Mouse (Mus musculus) kidney, embryonic 16.5 days (tissue): Measurements from ENCODE around the gene Glis3. TPM values are rescaled to one million over a fixed set of nuclear protein-coding genes. Genes with fewer than 3 reads are reported as not detected.

Source experiments
- ATAC-seq: fragments of 200-750 bp; cut with Nextera tagmentation; 2 replicates; pipeline ENCODE4 v1.8.0; 2017; ENCODE audit warnings: moderate TSS enrichment; ENCODE audit not compliant: low FRiP score, low TSS enrichment
- H3K27ac ChIP-seq: fragments of 300-500 bp; sonication (generic); 2 replicates; pipeline ENCODE4 v1.5.1; 2014; ENCODE audit warnings: low read length
- H3K27me3 ChIP-seq: fragments of 300-500 bp; sonication (generic); 2 replicates; pipeline ENCODE4 v1.6.1; 2014; ENCODE audit warnings: low read length, control low read depth, mixed read lengths; ENCODE audit not compliant: insufficient read depth
- H3K36me3 ChIP-seq: fragments of 300-500 bp; sonication (generic); 2 replicates; pipeline ENCODE4 v1.6.1; 2014; ENCODE audit warnings: low read length, control low read depth, mixed read lengths; ENCODE audit not compliant: insufficient read depth
- H3K4me1 ChIP-seq: fragments of 300-500 bp; sonication (generic); 2 replicates; pipeline ENCODE4 v1.6.1; 2014; ENCODE audit warnings: low read length, control low read depth, mixed read lengths; ENCODE audit not compliant: insufficient read depth
- H3K4me2 ChIP-seq: fragments of 300-500 bp; sonication (generic); replicated peaks from 2 replicates; pipeline ENCODE4 v1.6.1; 2014; ENCODE audit warnings: low read depth, low read length
- H3K4me3 ChIP-seq: fragments of 300-500 bp; sonication (generic); 2 replicates; pipeline ENCODE4 v1.5.1; 2014; ENCODE audit warnings: mild to moderate bottlenecking, low read length
- H3K9ac ChIP-seq: fragments of 300-500 bp; sonication (generic); replicated peaks from 2 replicates; pipeline ENCODE4 v1.6.1; 2014; ENCODE audit warnings: low read length
- H3K9me3 ChIP-seq: fragments of 300-500 bp; sonication (generic); 2 replicates; pipeline ENCODE4 v1.6.1; 2016; ENCODE audit warnings: low read length, control low read depth
- WGBS: fragments of 180-500 bp; shearing (Covaris S2); extraction: QIAGEN DNeasy Blood & Tissue Kit; methylation state at CpG from one replicate; pipeline ENCODE4 v1.1.7; 2014; 5-methylcytosine and 5-hydroxymethylcytosine counted together
- polyA plus RNA-seq: library from polyadenylated mRNA; unstranded; fragments of >200 nt; fragmentation: Nextera tagmentation; extraction: Ambion mirVana; gene quantifications from 2 replicates; pipeline ENCODE4 v1.2.1, GENCODE M21; 2015

Glis3 gene
- polyA plus RNA-seq, 1 experiment from 2014 or later = 9.0 TPM

DNA sequence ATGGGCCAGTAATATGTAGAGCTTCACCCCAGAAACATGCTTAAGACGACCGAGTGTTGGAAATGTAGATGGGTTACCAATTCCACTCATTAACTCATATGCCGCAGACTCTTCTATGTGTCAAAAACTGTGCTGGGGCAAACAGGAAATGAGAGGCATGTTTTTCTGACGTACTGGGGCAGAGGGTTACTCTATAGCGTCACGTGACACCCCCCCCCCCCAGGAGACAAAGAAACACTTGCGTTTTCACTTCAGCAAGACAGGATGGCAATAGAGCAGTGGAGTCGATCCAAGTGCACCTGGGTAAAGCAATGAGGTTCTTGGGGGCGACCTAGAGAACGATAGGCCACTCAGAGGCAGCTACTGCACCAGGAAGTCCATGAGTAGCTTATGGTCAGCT, 67.6 kb downstream of the Glis3 start:
- no peaks in the 10 kb centered on the region for H3K27me3 ChIP-seq
- WGBS = 81% methylated on average over 10 of the region's 10 CpGs
- no peaks in the 10 kb centered on the region for H3K9me3 ChIP-seq
- H3K4me1 ChIP-seq = no peaks in the 10 kb centered on the region
- H3K27ac ChIP-seq = no peak overlapping the region
- H3K9ac ChIP-seq = no peak overlapping the region
- H3K36me3 ChIP-seq = no peaks in the 10 kb centered on the region
- no peak overlapping the region for H3K4me3 ChIP-seq
- no peak for ATAC-seq
- no peak overlapping the region for H3K4me2 ChIP-seq

DNA sequence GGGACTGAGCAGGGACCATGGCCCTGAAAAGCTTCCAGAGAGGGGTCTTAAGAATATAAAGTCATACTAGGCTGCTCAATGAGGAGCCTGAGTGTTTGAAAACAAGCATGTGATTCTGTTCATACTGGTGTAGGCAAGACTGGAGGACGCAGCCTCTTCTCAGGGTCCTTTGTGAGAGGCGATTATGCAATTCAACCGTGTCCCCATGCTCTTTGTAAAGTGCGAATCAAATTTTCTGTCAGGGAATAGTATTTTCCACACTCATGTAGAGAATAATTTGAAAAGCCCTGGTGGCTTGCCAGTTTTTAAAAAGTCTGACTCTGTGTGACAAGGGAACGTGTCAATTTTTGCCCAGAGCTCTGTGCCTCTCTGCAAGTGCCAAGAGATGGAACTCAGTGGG, 71.1 kb downstream of the Glis3 start:
- Histone ChIP-seq H3K27ac (no peak overlapping the region), H3K27me3 (no peaks in the 10 kb centered on the region), H3K9ac (no peak overlapping the region), H3K9me3 (no peaks in the 10 kb centered on the region), H3K36me3 (no peaks in the 10 kb centered on the region), H3K4me3 (no peak overlapping the region), H3K4me1 (no peaks in the 10 kb centered on the region), H3K4me2 (no peak overlapping the region)
- 84% methylated on average over 5 of the region's 5 CpGs for WGBS
- no peak for ATAC-seq

GRCm38 (mm10) chr19:28608277-28608676, 71.6 kb downstream of the Glis3 start:
- H3K36me3 ChIP-seq = no peaks in the 10 kb centered on the region
- H3K4me2 ChIP-seq = no peak overlapping the region
- 69% methylated on average over 6 of the region's 6 CpGs for WGBS
- no peaks in the 10 kb centered on the region for H3K9me3 ChIP-seq
- H3K27ac ChIP-seq = no peak overlapping the region
- ATAC-seq = no peak; the same call in 1 of the 2 replicates
- H3K4me3 ChIP-seq = no peak overlapping the region
- no peaks in the 10 kb centered on the region for H3K27me3 ChIP-seq
- no peaks in the 10 kb centered on the region for H3K4me1 ChIP-seq
- no peak overlapping the region for H3K9ac ChIP-seq

DNA sequence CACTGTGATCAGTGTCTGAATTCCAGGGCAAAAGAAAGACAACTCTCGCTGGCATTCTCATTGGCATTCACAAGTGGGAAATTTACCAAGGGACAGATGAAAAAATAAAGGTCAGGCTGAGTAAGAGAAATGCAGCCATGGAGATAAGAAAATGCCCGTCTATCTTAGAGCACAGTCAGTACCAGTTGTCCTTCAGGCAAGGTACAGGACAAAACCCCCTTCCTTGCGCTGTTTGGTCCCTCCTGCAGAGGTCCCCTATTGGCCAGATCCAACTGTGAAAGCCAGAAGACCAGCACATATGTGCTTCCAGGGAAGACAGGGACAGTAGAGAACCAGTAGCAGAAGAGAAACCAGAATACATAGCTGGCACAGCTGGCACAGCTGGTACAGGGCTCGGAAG, 79.0 kb downstream of the Glis3 start:
- H3K27ac ChIP-seq = no peak overlapping the region
- H3K27me3 ChIP-seq = no peaks in the 10 kb centered on the region
- ATAC-seq = no peak
- no peaks in the 10 kb centered on the region for H3K4me1 ChIP-seq
- no peak overlapping the region for H3K4me3 ChIP-seq
- H3K9ac ChIP-seq = no peak overlapping the region
- H3K4me2 ChIP-seq = no peak overlapping the region
- 77% methylated on average over 4 of the region's 4 CpGs for WGBS
- H3K9me3 ChIP-seq = no peaks in the 10 kb centered on the region
- no peaks in the 10 kb centered on the region for H3K36me3 ChIP-seq

GRCm38 (mm10) chr19:28594215-28594614, 85.7 kb downstream of the Glis3 start:
- H3K27me3 ChIP-seq = no peaks in the 10 kb centered on the region
- H3K4me2 ChIP-seq = 0 out of 2 replicates have a peak overlapping the region, but pooled peaks have one; percentile 22
- no peaks in the 10 kb centered on the region for H3K9me3 ChIP-seq
- WGBS = 30% methylated on average over 4 of the region's 4 CpGs
- ATAC-seq = no peak
- H3K9ac ChIP-seq = no peak overlapping the region
- peaks cover 13% of the 10 kb centered on the region for H3K4me1 ChIP-seq
- no peaks in the 10 kb centered on the region for H3K36me3 ChIP-seq
- no peak overlapping the region for H3K4me3 ChIP-seq
- H3K27ac ChIP-seq = no peak overlapping the region

DNA sequence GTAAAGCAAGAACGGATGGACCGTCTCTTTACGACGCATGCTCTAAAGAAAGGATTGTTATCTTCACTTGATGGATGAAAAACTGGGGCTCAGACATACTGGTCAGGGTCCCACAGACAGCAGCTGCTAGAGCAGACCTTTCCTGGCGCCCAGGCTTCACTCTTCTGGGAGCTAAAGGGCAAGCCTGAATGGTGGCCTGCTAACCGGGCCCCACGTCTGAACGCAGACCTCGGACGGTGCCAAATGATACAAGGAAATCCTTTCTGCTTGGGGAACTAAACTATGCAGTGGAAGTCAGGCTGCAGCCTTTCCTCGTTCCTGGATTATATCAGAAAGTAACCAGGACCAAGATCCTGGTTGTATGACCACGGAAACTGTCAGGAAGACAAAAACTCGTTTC, 86.9 kb downstream of the Glis3 start:
- no peaks in the 10 kb centered on the region for H3K36me3 ChIP-seq
- H3K4me2 ChIP-seq = no peak overlapping the region
- H3K4me3 ChIP-seq = no peak overlapping the region
- peaks cover 13% of the 10 kb centered on the region for H3K4me1 ChIP-seq
- WGBS = 64% methylated on average over 13 of the region's 13 CpGs
- no peak overlapping the region for H3K9ac ChIP-seq
- H3K27me3 ChIP-seq = no peaks in the 10 kb centered on the region
- no peaks in the 10 kb centered on the region for H3K9me3 ChIP-seq
- no peak overlapping the region for H3K27ac ChIP-seq
- ATAC-seq = no peak

DNA sequence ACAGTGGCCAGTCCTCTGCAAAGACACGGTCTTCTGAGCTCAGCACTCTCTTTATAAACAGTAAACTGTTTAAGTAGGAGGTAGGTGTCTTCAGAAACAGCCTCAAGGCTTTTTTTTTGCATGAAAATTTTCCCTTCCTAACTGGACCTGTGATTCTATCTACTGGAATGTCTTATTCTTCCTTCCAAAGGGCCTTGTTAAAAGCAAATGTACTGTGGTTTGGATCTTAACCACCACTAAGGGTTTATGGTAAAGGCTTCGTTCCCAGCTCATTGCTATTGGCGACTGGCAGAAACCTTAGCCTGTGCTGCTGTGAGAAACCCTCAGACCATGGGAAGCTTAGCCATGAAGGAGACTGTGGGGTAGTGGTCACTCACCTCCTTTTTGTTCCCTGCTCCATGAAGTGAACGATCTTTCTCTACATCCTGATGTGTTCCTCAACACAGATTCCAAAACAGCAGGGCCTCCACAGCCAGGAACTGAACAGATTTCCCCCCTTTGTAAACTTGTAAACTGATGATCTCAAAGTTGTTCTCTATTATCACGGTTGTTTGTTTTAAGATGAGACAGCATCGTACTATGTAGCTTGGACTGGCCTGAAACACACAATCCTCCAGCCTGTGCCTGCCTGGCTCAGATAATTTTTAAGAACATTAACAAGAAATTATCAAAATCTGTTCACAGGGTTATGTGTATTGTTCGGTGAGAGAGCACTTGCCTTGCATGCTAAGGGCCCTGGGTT, 88.0 kb downstream of the Glis3 start:
- H3K9ac ChIP-seq = no peak overlapping the region
- no peaks in the 10 kb centered on the region for H3K36me3 ChIP-seq
- no peak overlapping the region for H3K4me3 ChIP-seq
- ATAC-seq = no peak
- 86% methylated on average over 7 of the region's 7 CpGs for WGBS
- H3K27me3 ChIP-seq = no peaks in the 10 kb centered on the region
- H3K27ac ChIP-seq = no peak overlapping the region
- H3K4me1 ChIP-seq = peaks cover 13% of the 10 kb centered on the region
- no peaks in the 10 kb centered on the region for H3K9me3 ChIP-seq
- H3K4me2 ChIP-seq = no peak overlapping the region

GRCm38 (mm10) chr19:28580499-28580898, 99.4 kb downstream of the Glis3 start:
- Histone ChIP-seq H3K27ac (no peak overlapping the region; the same call in 1 of the 2 replicates), H3K4me1 (peaks cover 6% of the 10 kb centered on the region; the same call in 1 of the 2 replicates), H3K4me3 (no peak overlapping the region), H3K4me2 (no peak overlapping the region), H3K27me3 (no peaks in the 10 kb centered on the region), H3K9me3 (no peaks in the 10 kb centered on the region), H3K36me3 (no peaks in the 10 kb centered on the region), H3K9ac (no peak overlapping the region)
- WGBS = 63% methylated on average over 8 of the region's 8 CpGs
- no peak for ATAC-seq

GRCm38 (mm10) chr19:28579724-28580375, 100.0 kb downstream of the Glis3 start:
- 56% methylated on average over 14 of the region's 14 CpGs for WGBS
- ATAC-seq = no peak
- H3K4me2 ChIP-seq = no peak overlapping the region

GRCm38 (mm10) chr19:28577023-28577422, 102.9 kb downstream of the Glis3 start:
- no peak overlapping the region for H3K9ac ChIP-seq
- H3K27me3 ChIP-seq = no peaks in the 10 kb centered on the region
- H3K4me3 ChIP-seq = no peak overlapping the region
- H3K4me2 ChIP-seq = no peak overlapping the region
- peaks cover 6% of the 10 kb centered on the region; the same call in 1 of the 2 replicates for H3K4me1 ChIP-seq
- 58% methylated on average over 12 of the region's 12 CpGs for WGBS
- no peaks in the 10 kb centered on the region for H3K36me3 ChIP-seq
- no peaks in the 10 kb centered on the region for H3K9me3 ChIP-seq
- H3K27ac ChIP-seq = no peak overlapping the region
- no peak for ATAC-seq

More at GRCm38 (mm10) chr19:28579724-28580375, 100.0 kb downstream of the Glis3 start:
- Histone ChIP-seq H3K4me1 (peaks cover 6% of the 10 kb centered on the region; the same call in 1 of the 2 replicates), H3K4me3 (no peak overlapping the region), H3K9ac (no peak overlapping the region), H3K27me3 (no peaks in the 10 kb centered on the region), H3K27ac (no peak overlapping the region), H3K36me3 (no peaks in the 10 kb centered on the region), H3K9me3 (no peaks in the 10 kb centered on the region)
